Mouse (Mus musculus) subcutaneous adipose tissue, adult 2 months (tissue): ENCODE results near the gene Safb2. TPM values are rescaled to one million over a fixed set of nuclear protein-coding genes. Genes with fewer than 3 reads are reported as not detected.

Experiments
- polyA plus RNA-seq: library from polyadenylated mRNA; depleted of rRNA; stranded (reverse); fragments of >200 nt; gene quantifications from 2 replicates; pipeline ENCODE4 v1.2.3, GENCODE M21; 2012; ENCODE audit warnings: low replicate concordance; rRNA removed

Gene Safb2
- 49.3 and 95.5 TPM in 2 replicates for polyA plus RNA-seq

DNA sequence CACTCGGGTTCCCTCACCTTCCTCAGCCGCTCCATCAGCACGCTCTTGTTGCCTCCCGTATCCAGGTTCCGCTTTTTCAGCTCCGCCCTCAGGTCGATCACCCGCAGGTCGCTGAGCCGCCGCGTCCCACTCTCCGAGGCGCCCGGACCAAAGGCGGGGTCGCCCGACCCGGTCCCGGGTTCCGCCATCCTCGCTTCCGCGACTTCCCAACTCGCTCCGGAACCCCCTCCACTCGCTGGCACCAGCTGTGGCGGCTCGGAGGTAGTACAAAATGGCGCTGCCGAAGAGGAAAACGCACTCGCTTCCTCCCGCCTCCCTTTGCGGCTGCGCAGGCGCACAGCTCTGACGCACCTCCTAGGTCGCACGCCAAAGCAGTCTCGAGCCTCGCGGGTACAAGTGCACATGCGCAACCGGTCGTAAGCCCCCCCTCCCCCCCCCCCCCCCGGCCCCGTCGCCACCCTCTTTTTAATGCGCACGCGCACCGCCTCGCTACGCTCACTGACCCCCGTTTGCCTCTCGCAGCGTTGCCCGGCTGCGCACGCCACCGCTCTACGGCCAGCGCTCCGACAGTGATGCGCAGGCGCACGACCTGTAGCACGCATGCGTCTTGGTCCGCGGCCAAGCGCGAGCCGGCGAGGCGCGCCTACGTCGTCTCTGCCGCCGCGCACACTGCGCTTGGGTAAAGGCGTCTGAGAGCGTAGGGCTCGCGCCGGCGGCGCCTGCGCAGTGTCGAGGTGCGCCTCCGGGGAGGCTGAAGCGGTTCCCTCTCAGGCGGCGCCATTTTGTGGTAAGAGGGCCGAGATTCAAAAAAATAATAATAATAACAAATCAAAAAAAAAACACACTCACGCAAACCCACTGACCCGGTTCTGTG, at the start of gene Safb2, which contains the start of gene Safb:
Gene Safb2 (minus strand): TSS at position 329 of the 874 bp plus-strand sequence.
Gene Safb (plus strand): TSS at position 569 of the 874 bp plus-strand sequence.

DNA sequence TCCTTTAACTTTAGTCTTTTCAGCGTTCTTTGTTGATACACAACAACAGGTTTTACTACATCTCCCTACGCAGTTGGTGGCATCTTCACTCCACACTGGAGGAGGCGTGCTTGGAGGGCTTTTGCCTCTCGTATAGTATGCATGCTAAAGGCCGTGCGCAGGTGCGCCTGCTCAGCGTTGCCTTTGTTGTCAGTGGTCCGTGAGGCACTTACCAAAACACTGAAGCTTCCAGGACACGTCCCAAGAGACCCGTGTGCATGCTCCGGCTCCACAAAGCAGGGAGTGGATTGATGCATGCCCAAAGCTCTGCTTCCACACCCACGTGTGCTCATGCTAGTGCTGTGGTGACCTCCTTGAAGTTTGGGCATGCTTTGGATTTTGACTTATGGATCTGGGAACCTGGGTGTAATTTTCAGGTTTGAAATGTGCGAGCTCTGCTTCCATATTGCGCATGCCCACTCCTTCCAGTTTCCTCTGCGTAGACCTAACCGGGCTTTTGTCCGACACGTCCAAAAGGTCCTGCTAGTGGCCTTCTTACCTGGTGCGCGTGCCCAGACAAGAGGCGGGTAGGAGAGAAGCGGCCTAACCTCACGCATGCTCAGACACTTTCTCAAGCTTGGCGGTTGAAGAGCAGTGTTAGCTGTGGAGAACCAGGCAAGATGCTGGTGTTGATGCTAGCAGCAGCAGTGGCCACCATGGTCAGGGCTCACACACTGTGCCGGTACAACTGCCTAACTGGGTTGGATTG, 43.3 kb upstream of the Safb2 start, which contains the start of gene Catsperd:
Gene Catsperd (plus strand): TSS at position 614 of the 748 bp plus-strand sequence.

DNA sequence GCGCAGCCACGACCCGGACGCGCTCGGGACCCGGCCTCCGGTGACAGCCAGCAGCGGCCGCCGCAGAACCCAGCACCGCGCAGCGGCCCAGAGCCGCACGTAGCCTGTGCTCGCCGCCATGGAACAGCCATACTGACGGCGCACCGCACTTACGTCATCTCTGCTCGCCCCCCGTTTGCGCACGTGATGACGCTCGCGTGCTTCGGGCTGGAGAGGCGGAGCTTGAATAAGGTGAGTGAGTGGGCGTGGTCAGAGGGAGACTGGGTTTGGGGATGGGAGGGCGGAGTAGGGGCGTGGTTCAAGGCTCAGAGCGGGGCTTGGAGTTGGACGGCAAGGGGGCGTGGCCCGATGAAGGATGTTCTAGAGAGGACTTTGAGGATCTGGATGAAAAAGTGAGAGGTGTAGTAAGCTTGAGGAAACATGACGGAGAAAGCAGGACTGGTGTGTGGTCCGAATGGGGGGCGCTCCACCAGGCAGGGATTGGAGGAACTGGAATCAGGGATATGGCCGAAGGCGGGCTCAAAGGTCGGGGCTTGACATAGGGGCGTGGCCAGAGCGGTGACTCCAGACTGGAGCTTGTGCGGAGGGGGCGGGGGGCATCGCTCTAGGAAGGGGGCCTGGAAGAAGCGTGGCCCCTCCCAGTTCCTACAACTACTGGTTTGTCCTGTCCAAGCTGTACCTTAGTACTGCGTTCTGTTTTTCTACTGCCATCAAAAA, 42.5 kb upstream of the Safb2 start, which contains the start of gene Lonp1:
Gene Lonp1 (minus strand): TSS at position 134 of the 717 bp plus-strand sequence.

DNA sequence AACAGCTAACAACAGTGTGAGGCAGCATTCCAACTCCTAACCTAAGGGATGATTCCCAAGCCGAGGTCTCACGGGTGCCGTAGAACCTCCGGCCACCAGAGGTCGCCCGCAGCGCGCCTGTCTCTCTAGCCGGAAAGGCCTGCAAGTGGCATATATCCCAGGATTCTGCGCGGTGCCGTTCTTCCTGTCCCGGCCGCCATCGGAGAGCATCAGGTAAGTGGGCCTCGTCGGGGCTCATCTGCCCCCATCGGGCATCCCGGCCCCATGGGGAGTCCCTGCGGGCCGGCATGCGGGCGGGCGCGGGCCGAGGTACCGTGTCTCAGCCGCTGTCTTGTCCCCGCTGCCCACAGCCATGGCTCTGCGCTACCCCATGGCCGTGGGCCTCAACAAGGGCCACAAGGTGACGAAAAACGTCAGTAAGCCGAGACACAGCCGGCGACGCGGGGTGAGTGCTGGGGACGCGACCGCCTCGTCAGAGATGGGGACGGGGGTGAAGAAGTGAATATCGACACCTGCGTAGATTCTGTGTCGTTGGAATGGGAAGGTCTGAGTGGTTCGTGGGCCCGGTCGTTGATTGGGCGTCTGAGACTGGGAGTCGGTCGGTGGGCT, 29.0 kb upstream of the Safb2 start, which contains the start of gene Rpl36:
Gene Rpl36 (plus strand): TSS at position 181 of the 609 bp plus-strand sequence.

DNA sequence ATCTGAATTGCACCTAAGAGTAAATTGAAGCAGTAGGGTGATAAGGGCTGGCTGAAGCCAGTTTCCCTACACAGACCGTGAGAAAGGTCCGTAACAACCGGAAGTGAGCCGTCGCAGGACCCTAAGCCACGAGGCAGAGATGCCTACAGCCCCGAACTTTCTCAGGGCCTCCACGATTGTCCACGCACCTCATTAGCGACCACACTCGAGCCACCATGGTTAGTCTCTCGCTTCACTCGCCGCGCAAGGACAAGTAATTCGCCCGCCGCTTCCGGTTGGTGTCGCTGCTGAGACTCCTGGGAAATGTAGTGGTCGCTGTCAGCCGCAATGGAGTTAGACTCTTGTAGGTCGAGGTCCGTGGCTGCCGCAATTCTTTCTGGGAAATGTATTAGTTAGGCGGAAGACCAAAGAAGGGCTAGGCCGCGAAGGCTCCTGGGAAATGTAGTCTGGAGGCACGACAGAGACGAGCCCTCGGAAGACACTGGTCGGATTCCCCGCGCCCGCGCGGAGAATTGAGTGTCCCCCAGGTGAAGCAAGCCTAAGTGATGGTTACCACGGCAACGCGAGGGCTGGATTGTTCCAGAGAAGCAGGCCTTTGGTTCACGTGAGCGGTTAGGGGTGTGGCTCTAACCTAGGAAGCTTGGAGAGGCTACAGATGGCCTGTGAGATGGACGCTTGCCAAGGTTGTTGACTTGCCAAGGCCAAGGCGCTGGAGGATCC, 25.2 kb upstream of the Safb2 start, which contains the start of gene 2410015M20Rik:
Gene 2410015M20Rik (minus strand): TSS at position 320 of the 720 bp plus-strand sequence.

DNA sequence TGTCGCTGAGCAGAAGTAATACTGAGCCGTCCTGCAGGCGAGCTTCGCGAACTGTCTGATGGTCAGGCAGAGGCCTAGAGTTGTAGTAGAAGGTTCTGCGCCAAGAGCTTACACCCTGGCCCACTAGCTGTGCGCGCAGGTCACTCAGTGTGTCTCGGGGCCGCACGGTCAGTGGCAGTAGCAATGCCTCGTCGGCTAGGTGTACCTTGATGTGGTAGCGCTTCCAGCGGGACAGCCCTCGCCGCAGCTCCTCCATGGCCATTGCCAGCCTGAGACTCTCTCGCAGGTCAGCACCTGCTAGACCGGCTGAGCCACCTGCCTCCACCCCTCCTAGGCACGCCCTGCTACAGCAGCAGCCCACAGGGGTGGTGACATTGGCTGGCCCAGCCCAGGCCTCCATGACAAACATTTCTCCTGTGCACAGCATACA, 30.2 kb downstream of the Safb2 start, which contains the start of gene Gm20219:
Gene Gm20219 (minus strand): TSS at position 266 of the 430 bp plus-strand sequence.

DNA sequence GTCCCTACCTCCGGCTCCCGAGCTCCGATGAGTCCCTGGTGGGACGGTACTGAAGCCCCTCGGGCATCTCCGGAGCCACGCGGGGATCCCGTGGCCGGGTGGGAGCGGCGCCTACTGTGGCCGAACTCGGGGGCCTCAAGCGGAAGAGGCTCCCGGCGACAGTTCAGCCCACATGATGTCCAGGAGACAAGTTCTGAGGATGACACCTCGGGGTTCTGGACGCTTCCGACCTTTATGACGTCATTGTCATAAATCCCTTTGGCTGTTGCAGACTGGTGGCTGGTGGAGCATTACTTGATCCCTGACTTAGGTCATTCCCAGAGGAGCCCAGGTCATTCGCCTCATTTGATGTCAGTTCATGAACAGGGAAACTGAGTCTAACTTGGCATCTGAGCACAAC, 72.1 kb downstream of the Safb2 start, which contains the start of gene Znrf4:
Gene Znrf4 (minus strand): TSS at position 122 of the 400 bp plus-strand sequence.

Other genes starting within 250 kb of the Safb2 start
- 129 and 403 TPM in 2 replicates for gene Ptprs, start 108.1 kb downstream of the Safb2 start, polyA plus RNA-seq
- not detected in 2 replicates for gene Znrf4, start 72.2 kb downstream of the Safb2 start, polyA plus RNA-seq
- gene Gm20219, start 30.2 kb downstream of the Safb2 start, polyA plus RNA-seq = 1.7 and 11.7 TPM in 2 replicates
- gene Safb, start 240 bp upstream of the Safb2 start, polyA plus RNA-seq = 47.6 and 135 TPM in 2 replicates
- 212 and 312 TPM in 2 replicates for gene 2410015M20Rik, start 25.2 kb upstream of the Safb2 start, polyA plus RNA-seq
- 1,682 and 2,676 TPM in 2 replicates for gene Rpl36, start 28.8 kb upstream of the Safb2 start, polyA plus RNA-seq
- gene Lonp1, start 42.3 kb upstream of the Safb2 start, polyA plus RNA-seq = 89.6 and 94.0 TPM in 2 replicates
- 0.10 and 0.91 TPM in 2 replicates for gene Catsperd, start 43.6 kb upstream of the Safb2 start, polyA plus RNA-seq
- gene Ranbp3, start 88.7 kb upstream of the Safb2 start, polyA plus RNA-seq = 65.2 and 115 TPM in 2 replicates
- 611 and 638 TPM in 2 replicates for gene Ndufa11, start 133.2 kb upstream of the Safb2 start, polyA plus RNA-seq
- 26.0 and 39.8 TPM in 2 replicates for gene Vmac, start 133.4 kb upstream of the Safb2 start, polyA plus RNA-seq
- gene Nrtn, start 172.9 kb upstream of the Safb2 start, polyA plus RNA-seq = 2.3 and 32.0 TPM in 2 replicates
- 49.9 and 90.2 TPM in 2 replicates for gene Dus3l, start 180.2 kb upstream of the Safb2 start, polyA plus RNA-seq
- 0.83 and 2.1 TPM in 2 replicates for gene Prr22, start 185.7 kb upstream of the Safb2 start, polyA plus RNA-seq
- gene Rfx2, start 246.4 kb upstream of the Safb2 start, polyA plus RNA-seq = 13.1 and 38.2 TPM in 2 replicates